10 mouse cellular contexts compared by ENCODE assay signal in the genomic region with DNA sequence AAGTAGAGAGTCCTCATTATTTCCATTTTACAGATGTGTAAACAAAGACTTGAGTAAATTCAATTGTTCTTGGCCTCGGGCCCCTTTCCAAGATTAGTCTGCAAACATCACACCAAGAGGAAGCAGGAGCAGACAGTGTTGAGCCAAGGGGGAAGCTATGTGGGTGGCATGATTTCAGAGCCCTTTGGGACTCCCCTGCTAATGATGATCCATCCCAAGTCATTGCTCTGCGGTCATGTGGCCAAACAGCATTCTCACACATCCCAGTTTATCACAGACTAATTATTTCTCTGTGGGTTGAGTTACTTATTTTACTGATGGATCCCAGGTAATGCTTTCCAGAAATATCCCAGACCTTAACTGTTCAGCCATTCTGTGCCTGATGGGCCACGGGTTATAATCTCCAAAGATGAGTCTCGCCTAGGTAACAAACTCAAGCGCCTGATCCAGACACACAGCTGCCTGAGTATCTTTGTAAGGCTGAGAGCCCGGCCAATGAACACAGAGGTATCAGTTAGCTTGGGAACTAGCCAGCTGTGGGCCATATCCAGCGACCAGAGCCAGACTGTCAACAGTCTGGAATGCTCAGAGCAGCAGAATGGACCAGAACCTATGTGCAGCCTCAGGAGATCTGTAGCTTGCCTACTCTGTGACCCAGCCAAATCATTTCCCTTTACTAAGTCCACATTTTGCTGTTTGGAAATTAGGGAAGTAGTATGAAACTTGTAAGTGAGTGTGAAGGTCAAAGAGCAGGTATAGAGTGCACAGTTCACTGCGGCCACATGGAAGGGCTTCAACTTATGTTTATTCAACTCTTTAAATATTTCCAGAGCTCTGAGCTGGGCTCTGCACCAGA.
A peak's percentile ranks its signal among the peaks of the same experiment; 100 is the strongest.
DNase-seq lines count a peak whose midpoint lies in the region; ATAC-seq lines count a peak whose summit lies in the region.
"Had no signal": no experiment of that assay in that cellular context is flagged by ENCODE, and none has a peak within 500 bp of the region (broad histone marks: within the 10 kb centered on the region; RNA-seq: fewer than 3 reads in every experiment).

No protein-coding gene starts in this region.

- ATAC-seq in embryonic facial prominence, embryonic 14.5 days (ENCODE audit: low read depth), result peak; percentile 42; the same call in 1 of the 2 replicates
- peak; percentile 83 for ATAC-seq in lung, embryonic 16.5 days (ENCODE audit: low read depth)
- no peak for ATAC-seq in forebrain, embryonic 13.5 days

- no peak overlapping the region for H3K9ac ChIP-seq in embryonic facial prominence, embryonic 14.5 days (ENCODE audit: low read depth, low read length)
- no peak overlapping the region; the same call in 1 of the 2 replicates for H3K9ac ChIP-seq in lung, embryonic 16.5 days (ENCODE audit: low read length)
- H3K9ac ChIP-seq in forebrain, embryonic 13.5 days, result no peak overlapping the region

- no peaks in the 10 kb centered on the region for H3K27me3 ChIP-seq in embryonic facial prominence, embryonic 14.5 days (replicated peaks; ENCODE audit: control insufficient read depth, insufficient read depth, low read length)
- no peaks in the 10 kb centered on the region for H3K27me3 ChIP-seq in lung, embryonic 16.5 days (ENCODE audit: control insufficient read depth, insufficient read depth, low read depth, low read length)
- H3K27me3 ChIP-seq in forebrain, embryonic 13.5 days, result no peaks in the 10 kb centered on the region

- H3K9me3 ChIP-seq in embryonic facial prominence, embryonic 14.5 days (ENCODE audit: control insufficient read depth, low read length), result no peaks in the 10 kb centered on the region
- H3K9me3 ChIP-seq in lung, embryonic 16.5 days (ENCODE audit: control insufficient read depth, low read length), result no peaks in the 10 kb centered on the region
- no peaks in the 10 kb centered on the region for H3K9me3 ChIP-seq in forebrain, embryonic 13.5 days (replicated peaks)

- H3K4me2 ChIP-seq in embryonic facial prominence, embryonic 14.5 days (ENCODE audit: low read depth, low read length), result no peak overlapping the region
- 0 out of 2 replicates have a peak overlapping the region, but pooled peaks have one; percentile 16 for H3K4me2 ChIP-seq in lung, embryonic 16.5 days (ENCODE audit: low read depth, low read length)
- H3K4me2 ChIP-seq in forebrain, embryonic 13.5 days, result no peak overlapping the region

- 44% methylated on average over 8 of the region's 8 CpGs for WGBS in embryonic facial prominence, embryonic 14.5 days
- 30% methylated on average over 8 of the region's 8 CpGs for WGBS in lung, embryonic 16.5 days
- 84% methylated on average over 8 of the region's 8 CpGs for WGBS in forebrain, embryonic 13.5 days

- H3K36me3 ChIP-seq in embryonic facial prominence, embryonic 14.5 days (ENCODE audit: control insufficient read depth, insufficient read depth, low read length), result no peaks in the 10 kb centered on the region
- no peaks in the 10 kb centered on the region for H3K36me3 ChIP-seq in lung, embryonic 16.5 days (ENCODE audit: control insufficient read depth, insufficient read depth, low read length)
- H3K36me3 ChIP-seq in forebrain, embryonic 13.5 days (ENCODE audit: poor library complexity, severe bottlenecking), result no peaks in the 10 kb centered on the region

- intact Hi-C loops in heart, postnatal 10 days (cut with DNase I), result loop anchor here (5.0 kb wide), 2 partner anchors 89 to 219 kb away; a partner anchor contains a TSS

- H3K4me3 ChIP-seq in embryonic facial prominence, embryonic 14.5 days (ENCODE audit: low read depth, low read length), result no peak overlapping the region
- H3K4me3 ChIP-seq in lung, embryonic 16.5 days (ENCODE audit: low read length), result no peak overlapping the region
- H3K4me3 ChIP-seq in forebrain, embryonic 13.5 days, result no peak overlapping the region

- peaks cover 39% of the 10 kb centered on the region for H3K4me1 ChIP-seq in embryonic facial prominence, embryonic 14.5 days (ENCODE audit: control insufficient read depth, insufficient read depth, low read length)
- peaks cover 51% of the 10 kb centered on the region for H3K4me1 ChIP-seq in lung, embryonic 16.5 days (replicated peaks; ENCODE audit: control insufficient read depth, insufficient read depth, low read length)
- H3K4me1 ChIP-seq in forebrain, embryonic 13.5 days, result no peaks in the 10 kb centered on the region

- DNase-seq in cerebellum, postnatal 14 days, result peak; percentile 21 to 26
- DNase-seq in cerebellum, adult 8-10 months, result no peak
- DNase-seq in embryonic facial prominence, embryonic 14.5 days (ENCODE audit: low spot score), result peak; percentile 87
- DNase-seq in heart, postnatal 10 days, result peak; percentile 76 to 83
- DNase-seq in spleen, adult 18-20 months, result no peak
- DNase-seq in adrenal gland, adult 18-20 months (ENCODE audit: low spot score in 2 of 2), result no peak
- DNase-seq: B cell, adult 2 months; right cerebral cortex, postnatal 4 days had no signal

- H3K27ac ChIP-seq in embryonic facial prominence, embryonic 14.5 days (replicated peaks; ENCODE audit: low read depth, low read length), result peak overlapping the region; percentile 11; the same call in 1 of the 2 replicates
- H3K27ac ChIP-seq in lung, embryonic 16.5 days (ENCODE audit: low read length), result peak overlapping the region; percentile 84
- H3K27ac ChIP-seq in forebrain, embryonic 13.5 days, result no peak overlapping the region

Comparison
In these comparisons a context has a peak if more than half of its experiments do, and no peak if none do; other contexts are left out.
1. DNase-seq: peak in cerebellum, postnatal 14 days (2 of 2), embryonic facial prominence, embryonic 14.5 days (single experiment) and heart, postnatal 10 days (2 of 2); none in cerebellum, adult 8-10 months (single experiment), spleen, adult 18-20 months (0 of 2) and adrenal gland, adult 18-20 months (0 of 2).